Mouse (Mus musculus) hindbrain, embryonic 10.5 days (tissue): ENCODE data around the gene Acod1. TPM values are rescaled to one million over a fixed set of nuclear protein-coding genes. Genes with fewer than 3 reads are reported as not detected.

Experiments used
- DNase-seq: peaks from one replicate; pipeline ENCODE4 v3.0.0-alpha.2; 2017; ENCODE audit warnings: low spot score
- H3K27ac ChIP-seq: fragments of 300-500 bp; sonication (generic); 2 replicates; pipeline ENCODE4 v1.5.1; 2016; ENCODE audit warnings: mild to moderate bottlenecking, moderate library complexity
- H3K27me3 ChIP-seq: fragments of 300-500 bp; sonication (generic); 2 replicates; pipeline ENCODE4 v1.6.1; 2016; ENCODE audit warnings: mild to moderate bottlenecking; ENCODE audit not compliant: poor library complexity, insufficient read depth, severe bottlenecking
- H3K36me3 ChIP-seq: fragments of 300-500 bp; sonication (generic); 2 replicates; pipeline ENCODE4 v1.6.1; 2016; ENCODE audit warnings: mild to moderate bottlenecking, moderate library complexity
- H3K4me1 ChIP-seq: fragments of 300-500 bp; sonication (generic); replicated peaks from 2 replicates; pipeline ENCODE4 v1.6.1; 2016; ENCODE audit warnings: mild to moderate bottlenecking
- H3K4me3 ChIP-seq: fragments of 300-500 bp; sonication (generic); 2 replicates; pipeline ENCODE4 v1.5.1; 2016; ENCODE audit warnings: mild to moderate bottlenecking, moderate library complexity
- H3K9me3 ChIP-seq: fragments of 300-500 bp; sonication (generic); 2 replicates; pipeline ENCODE4 v1.6.1; 2016; ENCODE audit warnings: mild to moderate bottlenecking, moderate library complexity
- WGBS: fragments of 180-500 bp; shearing (Covaris S2); methylation state at CpG from one replicate; pipeline ENCODE4 v1.1.7; 2016; 5-methylcytosine and 5-hydroxymethylcytosine counted together
- polyA plus RNA-seq: library from polyadenylated mRNA; unstranded; fragments of >200 nt; fragmentation: Nextera tagmentation; extraction: Ambion mirVana; gene quantifications from 2 replicates; pipeline ENCODE4 v1.2.1, GENCODE M21; 2016

Gene Acod1
- polyA plus RNA-seq, 1 experiment from 2014 or later, result not detected

DNA sequence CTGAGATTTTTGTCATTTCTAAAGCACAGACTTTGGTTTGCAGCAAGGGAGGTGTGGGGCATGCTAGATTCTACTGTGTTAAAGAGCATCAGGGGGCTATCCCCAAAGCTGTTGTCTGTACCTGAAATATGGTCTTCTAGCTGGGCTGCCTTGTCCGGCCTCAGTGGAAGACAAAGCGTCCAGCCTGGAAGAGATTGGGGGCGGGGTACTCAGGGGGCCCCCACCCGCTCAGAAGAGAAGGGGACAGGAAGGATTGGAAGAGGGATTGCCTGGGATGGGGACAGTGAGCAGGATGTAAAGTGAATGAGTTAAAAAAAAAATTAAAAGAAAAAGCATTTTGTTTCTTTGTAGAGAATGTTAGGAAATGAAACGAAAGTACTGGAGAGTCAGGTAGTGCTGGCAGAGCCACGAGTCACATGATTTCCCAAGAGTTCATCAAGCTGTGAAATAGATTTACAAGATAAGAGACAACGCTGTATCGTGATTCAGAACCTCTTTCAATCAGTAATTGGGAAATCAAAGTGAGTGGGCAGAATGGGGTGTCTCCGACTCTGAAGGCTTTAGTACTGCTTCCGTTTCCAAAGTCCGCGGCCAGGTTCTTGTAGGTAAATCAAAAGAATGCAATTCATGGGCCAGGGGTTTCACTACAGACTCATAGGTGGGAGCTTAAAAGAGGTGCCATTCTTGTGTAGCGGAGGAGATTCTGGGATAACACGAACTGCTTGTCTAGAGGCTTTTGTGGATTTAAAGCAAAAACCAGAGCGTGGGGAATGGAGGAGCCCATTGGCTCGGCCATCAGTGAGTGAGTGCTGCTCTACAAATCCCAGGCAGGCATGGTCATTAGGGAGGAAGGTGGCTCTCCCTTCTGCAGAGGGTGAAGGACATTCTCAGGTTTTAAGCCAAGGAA lies 31.5 kb downstream of the Acod1 start:
- Histone ChIP-seq H3K36me3 (peaks cover 78% of the 10 kb centered on the region), H3K9me3 (no peaks in the 10 kb centered on the region), H3K4me1 (0 out of 2 replicates have a peak, but pooled peaks cover 4% of the 10 kb centered on the region), H3K4me3 (no peak overlapping the region), H3K27me3 (no peaks in the 10 kb centered on the region), H3K27ac (no peak overlapping the region)
- 90% methylated on average over 16 of the region's 16 CpGs for WGBS
- DNase-seq, result no peak

DNA sequence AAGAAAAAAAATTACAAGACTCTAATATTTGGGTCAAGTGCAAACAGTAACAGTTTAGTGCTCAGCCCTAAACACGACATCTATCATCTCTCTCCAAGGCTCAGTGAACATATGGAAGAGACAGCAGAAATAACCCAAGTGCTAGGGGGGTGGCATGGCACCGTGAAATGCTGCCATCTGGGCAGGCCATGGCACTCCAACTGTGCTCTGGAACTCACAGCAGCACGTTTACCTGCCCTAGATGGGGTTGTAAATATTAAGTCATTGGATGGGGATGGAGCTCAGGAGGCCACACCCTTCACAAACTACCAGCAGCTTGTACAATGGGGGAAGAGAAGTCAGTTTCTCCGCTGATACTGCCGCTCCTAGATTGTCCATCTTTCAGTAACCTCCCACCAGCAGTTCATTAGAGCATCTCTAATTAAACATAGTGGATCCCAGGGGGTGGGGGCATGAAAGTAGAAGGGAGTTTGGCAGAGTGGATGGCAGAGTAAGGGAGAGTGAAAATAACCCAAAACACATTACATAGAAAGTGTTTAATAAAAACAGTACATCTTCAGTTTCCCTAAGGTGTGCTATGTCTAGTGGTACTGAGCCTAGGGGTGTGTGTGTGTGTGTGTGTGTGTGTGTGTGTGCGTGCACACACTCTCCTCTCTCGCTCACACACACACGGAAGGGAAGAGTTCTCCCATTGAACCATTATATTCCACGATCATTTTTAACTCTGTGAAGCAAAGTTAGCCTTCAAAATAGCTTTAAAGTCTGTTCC lies 32.6 kb downstream of the Acod1 start:
- DNase-seq, result no peak
- peaks cover 78% of the 10 kb centered on the region for H3K36me3 ChIP-seq

GRCm38 (mm10) chr14:103085840-103086533 lies 39.2 kb downstream of the Acod1 start:
- no peak for DNase-seq
- Histone ChIP-seq H3K27ac (no peak overlapping the region), H3K4me1 (no peaks in the 10 kb centered on the region), H3K27me3 (no peaks in the 10 kb centered on the region), H3K36me3 (peaks cover 85% of the 10 kb centered on the region), H3K4me3 (no peak overlapping the region), H3K9me3 (no peaks in the 10 kb centered on the region)
- 98% methylated on average over 1 of the region's 1 CpGs for WGBS

More for the DNA sequence above, 32.6 kb downstream of the Acod1 start:
- Histone ChIP-seq H3K4me1 (0 out of 2 replicates have a peak, but pooled peaks cover 4% of the 10 kb centered on the region), H3K27ac (no peak overlapping the region), H3K27me3 (no peaks in the 10 kb centered on the region), H3K9me3 (no peaks in the 10 kb centered on the region), H3K4me3 (no peak overlapping the region)
- WGBS, result 88% methylated on average over 9 of the region's 9 CpGs

- H3K4me1 ChIP-seq, result no peaks in the 10 kb centered on the region
- no peaks in the 10 kb centered on the region for H3K9me3 ChIP-seq
- WGBS, result 95% methylated on average over 4 of the region's 4 CpGs
- no peaks in the 10 kb centered on the region for H3K27me3 ChIP-seq
- H3K4me3 ChIP-seq, result no peak overlapping the region
- no peak overlapping the region for H3K27ac ChIP-seq
- no peak for DNase-seq
- peaks cover 89% of the 10 kb centered on the region for H3K36me3 ChIP-seq
These were observed 40.0 kb downstream of the Acod1 start for GRCm38 (mm10) chr14:103086671-103087324.

DNA sequence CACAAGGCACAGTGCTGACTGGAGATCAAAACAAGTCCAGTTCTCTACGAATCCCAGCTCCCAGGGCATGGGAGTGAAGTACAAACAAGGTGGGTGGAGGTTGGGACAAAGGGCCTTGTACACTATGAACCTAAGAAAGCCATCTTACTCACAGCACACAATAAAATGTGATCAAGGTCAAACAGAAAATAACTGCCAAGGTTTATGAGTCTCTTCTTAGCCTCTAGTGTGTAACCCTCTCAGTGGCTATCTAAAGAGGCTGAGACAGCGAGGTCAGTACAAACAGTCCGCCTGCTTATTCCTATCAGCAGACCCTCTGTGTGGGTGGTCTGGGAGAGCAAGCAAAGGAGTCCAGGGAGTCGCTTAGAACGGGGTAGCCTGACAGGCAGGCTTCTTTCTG lies 41.1 kb downstream of the Acod1 start:
- Histone ChIP-seq H3K36me3 (peaks cover 91% of the 10 kb centered on the region), H3K27ac (no peak overlapping the region), H3K4me1 (no peaks in the 10 kb centered on the region), H3K27me3 (no peaks in the 10 kb centered on the region), H3K4me3 (no peak overlapping the region), H3K9me3 (no peaks in the 10 kb centered on the region)
- DNase-seq, result no peak
- 91% methylated on average over 5 of the region's 5 CpGs for WGBS

- no peaks in the 10 kb centered on the region for H3K27me3 ChIP-seq
- H3K4me3 ChIP-seq, result no peak overlapping the region
- WGBS, result 75% methylated on average over 6 of the region's 6 CpGs
- H3K27ac ChIP-seq, result no peak overlapping the region
- no peaks in the 10 kb centered on the region for H3K9me3 ChIP-seq
- H3K36me3 ChIP-seq, result peaks cover 91% of the 10 kb centered on the region
- no peaks in the 10 kb centered on the region for H3K4me1 ChIP-seq
- no peak for DNase-seq
These were observed 41.8 kb downstream of the Acod1 start for GRCm38 (mm10) chr14:103088624-103089023.

DNA sequence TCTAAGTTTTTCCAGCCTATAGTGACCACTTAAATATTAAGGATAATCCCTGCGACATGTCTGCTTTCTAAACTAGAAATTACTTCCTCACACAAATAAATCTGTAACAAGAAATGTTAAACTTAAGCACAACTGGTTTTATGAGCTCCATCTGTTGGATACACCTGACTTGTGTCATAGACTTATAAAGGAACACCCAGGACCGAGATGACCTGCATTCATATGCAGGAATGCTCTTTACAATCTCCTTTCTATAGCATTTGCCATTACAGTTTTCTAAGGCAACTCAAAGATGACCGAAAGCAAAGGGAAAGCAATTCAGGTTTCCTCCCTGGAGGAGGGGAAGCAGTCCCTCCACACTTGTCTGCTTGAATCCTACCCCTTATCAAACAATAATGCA lies 46.5 kb downstream of the Acod1 start:
- H3K27ac ChIP-seq, result no peak overlapping the region
- H3K4me3 ChIP-seq, result no peak overlapping the region
- H3K36me3 ChIP-seq, result peaks cover 76% of the 10 kb centered on the region
- no peaks in the 10 kb centered on the region for H3K9me3 ChIP-seq
- 87% methylated on average over 3 of the region's 3 CpGs for WGBS
- H3K4me1 ChIP-seq, result peaks cover 20% of the 10 kb centered on the region
- no peaks in the 10 kb centered on the region for H3K27me3 ChIP-seq
- DNase-seq, result no peak

DNA sequence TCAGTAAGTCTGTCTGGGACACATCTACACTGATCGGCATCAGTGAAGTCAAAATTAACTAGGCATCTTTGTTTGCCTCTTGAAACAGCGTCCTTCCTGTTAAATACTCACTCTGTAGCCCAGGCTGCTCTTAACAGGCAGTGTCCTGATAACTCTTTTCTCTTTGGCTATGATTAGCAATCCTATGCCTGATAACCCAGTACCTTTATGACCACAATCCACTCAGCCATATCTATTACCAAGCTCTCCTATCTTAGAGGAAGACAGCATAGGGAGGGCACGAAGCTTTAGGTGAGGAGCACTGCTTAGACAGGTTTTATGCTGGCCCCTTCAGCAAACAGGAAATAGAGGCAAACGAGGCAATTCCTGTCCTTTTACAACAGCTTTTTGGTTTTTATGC lies 46.9 kb downstream of the Acod1 start:
- DNase-seq, result no peak
- H3K9me3 ChIP-seq, result no peaks in the 10 kb centered on the region
- 88% methylated on average over 4 of the region's 4 CpGs for WGBS
- no peaks in the 10 kb centered on the region for H3K27me3 ChIP-seq
- peaks cover 20% of the 10 kb centered on the region for H3K4me1 ChIP-seq
- H3K27ac ChIP-seq, result no peak overlapping the region
- H3K36me3 ChIP-seq, result peaks cover 72% of the 10 kb centered on the region
- no peak overlapping the region for H3K4me3 ChIP-seq

- peaks cover 20% of the 10 kb centered on the region for H3K4me1 ChIP-seq
- H3K27ac ChIP-seq, result no peak overlapping the region
- no peak overlapping the region for H3K4me3 ChIP-seq
- DNase-seq, result no peak
- H3K27me3 ChIP-seq, result no peaks in the 10 kb centered on the region
- WGBS, result 93% methylated on average over 8 of the region's 8 CpGs
- H3K9me3 ChIP-seq, result no peaks in the 10 kb centered on the region
- peaks cover 62% of the 10 kb centered on the region for H3K36me3 ChIP-seq
These were observed 48.3 kb downstream of the Acod1 start for GRCm38 (mm10) chr14:103095036-103095435.

DNA sequence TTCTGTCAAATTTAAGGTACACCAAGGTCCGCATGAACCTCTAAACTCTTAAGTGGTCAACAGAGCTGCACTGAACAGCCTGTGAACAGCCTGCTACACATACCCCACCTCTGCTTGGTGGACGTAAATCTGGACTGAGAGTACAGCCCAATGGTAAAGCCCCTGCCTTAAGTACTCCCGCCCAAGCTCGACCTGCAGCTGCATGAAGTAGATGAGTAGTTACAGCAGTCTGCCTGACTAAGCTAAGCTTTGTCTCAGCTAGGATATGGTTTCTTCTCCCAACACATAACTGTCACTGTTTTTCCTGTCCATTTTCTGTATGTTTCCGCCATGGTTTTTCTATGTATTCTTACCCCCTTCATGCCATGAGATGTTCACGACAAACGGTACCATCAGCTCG lies 49.0 kb downstream of the Acod1 start:
- Histone ChIP-seq H3K4me3 (no peak overlapping the region), H3K9me3 (no peaks in the 10 kb centered on the region), H3K4me1 (peaks cover 20% of the 10 kb centered on the region), H3K27ac (no peak overlapping the region), H3K36me3 (peaks cover 59% of the 10 kb centered on the region), H3K27me3 (no peaks in the 10 kb centered on the region)
- WGBS, result 93% methylated on average over 8 of the region's 8 CpGs
- no peak for DNase-seq

DNA sequence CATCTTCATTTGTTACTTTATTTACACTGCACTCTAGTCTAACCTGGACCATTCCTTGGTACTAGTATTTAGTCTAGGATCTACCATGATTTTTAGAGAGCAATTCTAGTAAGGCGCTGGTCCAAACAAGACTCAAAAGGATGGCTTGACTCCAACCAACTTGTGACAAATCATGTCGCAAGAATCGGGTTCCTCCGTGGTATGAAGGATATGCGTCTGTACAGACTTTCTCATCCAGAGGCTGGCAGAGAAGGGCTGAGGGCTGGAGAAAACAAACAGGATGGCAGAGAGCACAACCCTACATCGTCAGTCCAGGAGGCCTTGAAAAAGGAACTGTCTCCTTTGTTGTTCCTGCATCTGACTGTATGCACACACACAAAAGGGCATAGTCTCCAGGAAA lies 49.8 kb downstream of the Acod1 start:
- peaks cover 51% of the 10 kb centered on the region for H3K36me3 ChIP-seq
- no peaks in the 10 kb centered on the region for H3K27me3 ChIP-seq
- WGBS, result 87% methylated on average over 6 of the region's 6 CpGs
- H3K9me3 ChIP-seq, result no peaks in the 10 kb centered on the region
- peaks cover 25% of the 10 kb centered on the region for H3K4me1 ChIP-seq
- H3K27ac ChIP-seq, result no peak overlapping the region
- no peak for DNase-seq
- no peak overlapping the region for H3K4me3 ChIP-seq

DNA sequence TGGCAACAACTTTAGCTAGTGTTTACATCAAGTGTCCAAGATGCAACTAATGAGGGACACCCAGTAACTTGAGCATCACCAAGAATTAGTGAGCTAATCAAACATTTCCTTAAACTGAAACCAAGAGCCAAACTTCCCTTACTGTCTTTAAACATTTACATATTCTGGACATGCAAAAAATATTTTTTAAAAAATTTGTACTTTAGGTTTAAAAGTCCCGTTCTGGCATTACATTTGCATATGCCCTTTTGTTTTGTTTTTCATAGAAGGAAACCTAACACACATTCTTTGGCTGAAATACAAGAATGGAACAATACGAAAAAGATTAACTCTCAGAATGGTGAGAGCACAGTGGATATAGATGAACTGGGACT lies 51.4 kb downstream of the Acod1 start:
- peaks cover 35% of the 10 kb centered on the region for H3K36me3 ChIP-seq
- H3K9me3 ChIP-seq, result no peaks in the 10 kb centered on the region
- H3K4me3 ChIP-seq, result peak overlapping the region; percentile 86
- H3K27me3 ChIP-seq, result no peaks in the 10 kb centered on the region
- no peak for DNase-seq
- H3K4me1 ChIP-seq, result peaks cover 32% of the 10 kb centered on the region
- 3% methylated on average over 2 of the region's 2 CpGs for WGBS
- peak overlapping the region; percentile 99 for H3K27ac ChIP-seq
